Mouse (Mus musculus): ENCODE data around the gene Hesx1. TPM values are rescaled to one million over a fixed set of nuclear protein-coding genes. Genes with fewer than 3 reads are reported as not detected.

The Hesx1 gene
- polyA plus RNA-seq, 1 experiment: not detected

GRCm38 (mm10) chr14:27038783-27039182 is 44.6 kb downstream of the Hesx1 start, which contains the start of gene Il17rd:
Gene Il17rd, plus strand, starts transcription at chr14:27038941.
- Histone ChIP-seq H3K4me1 (ENCODE audit: control insufficient read depth, insufficient read depth, low read length) (no peaks in the 10 kb centered on the region), H3K4me3 (replicated peaks; ENCODE audit: insufficient read depth, low read depth, low read length) (peak within 1 kb of the TSS; percentile 56), H3K27ac (ENCODE audit: insufficient read depth, low read length) (no peak within 1 kb of the TSS), H3K27me3 (ENCODE audit: control insufficient read depth, insufficient read depth, low read length) (peaks cover 3% of the 10 kb centered on the region; the same call in 1 of the 2 replicates)
- WGBS: under 1% methylated on average over 29 of the region's 29 CpGs
- peak; percentile 76 to 80 for DNase-seq
- no peak for TF ChIP-seq POLR2A (IDR thresholded peaks at IDR 0.05; ENCODE audit: borderline replicate concordance, insufficient read depth, low read length)
- no peak for TF ChIP-seq CTCF (IDR thresholded peaks at IDR 0.05; ENCODE audit: borderline replicate concordance, insufficient read depth, low read depth, low read length)

DNA sequence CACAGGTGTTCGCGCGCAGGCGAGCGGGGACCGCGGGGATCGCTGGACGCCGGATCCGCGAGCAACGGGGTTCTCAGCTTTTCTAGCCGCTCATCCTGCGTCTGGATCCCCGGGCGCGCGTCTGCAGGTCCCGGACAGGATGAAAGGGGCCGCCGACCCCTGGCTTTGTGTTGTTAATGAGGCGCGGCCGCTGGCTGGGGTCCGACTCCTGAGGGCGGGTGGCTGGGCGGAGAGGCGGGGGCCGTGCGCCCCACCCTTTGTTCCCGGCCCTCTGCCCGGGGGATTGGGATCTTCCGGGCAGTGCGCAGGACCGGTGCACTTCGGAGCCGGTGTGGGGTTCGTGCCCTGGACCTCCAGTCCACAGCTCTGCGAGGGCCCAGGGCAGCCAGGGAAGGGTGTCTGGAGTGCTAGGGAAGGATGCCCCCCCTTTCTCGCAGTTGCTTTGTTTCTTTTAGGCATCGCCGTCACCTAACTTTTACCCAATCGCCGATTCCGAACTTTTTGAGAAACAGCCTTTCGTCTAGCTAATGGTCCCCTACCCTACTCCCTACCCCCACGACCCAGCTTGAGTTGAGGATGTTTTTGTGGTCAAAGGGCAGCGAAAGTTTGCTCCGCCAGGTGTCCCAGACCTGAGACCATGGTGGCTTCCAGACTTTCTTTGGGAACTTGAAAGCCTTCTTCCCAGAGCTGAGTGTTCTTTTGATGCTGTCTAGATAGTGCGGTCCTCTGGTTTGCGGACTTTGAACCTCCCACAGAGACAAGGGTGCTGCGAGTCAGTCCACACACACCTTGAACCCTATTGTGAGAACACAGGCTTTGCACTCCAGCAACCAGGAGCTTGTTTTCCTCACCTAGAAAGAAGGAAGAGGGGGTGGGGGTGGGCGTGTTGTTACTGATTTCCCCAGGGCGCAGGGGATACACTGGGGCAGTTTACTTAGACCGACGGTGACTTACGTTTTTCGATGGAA is 45.3 kb downstream of the Hesx1 start:
- no peak overlapping the region for H3K27ac ChIP-seq (ENCODE audit: insufficient read depth, low read length)
- no peak for DNase-seq

GRCm38 (mm10) chr14:27040451-27040850 is 46.2 kb downstream of the Hesx1 start:
- no peak overlapping the region for H3K4me3 ChIP-seq (replicated peaks; ENCODE audit: insufficient read depth, low read depth, low read length)

More for the DNA sequence above, 45.3 kb downstream of the Hesx1 start:
- Histone ChIP-seq H3K4me3 (replicated peaks; ENCODE audit: insufficient read depth, low read depth, low read length) (peak overlapping the region; percentile 56), H3K4me1 (ENCODE audit: control insufficient read depth, insufficient read depth, low read length) (no peaks in the 10 kb centered on the region), H3K27me3 (ENCODE audit: control insufficient read depth, insufficient read depth, low read length) (peaks cover 3% of the 10 kb centered on the region; the same call in 1 of the 2 replicates)
- no peak for TF ChIP-seq POLR2A (IDR thresholded peaks at IDR 0.05; ENCODE audit: borderline replicate concordance, insufficient read depth, low read length)
- no peak for TF ChIP-seq CTCF (IDR thresholded peaks at IDR 0.05; ENCODE audit: borderline replicate concordance, insufficient read depth, low read depth, low read length)
- 2% methylated on average over 59 of the region's 59 CpGs for WGBS

GRCm38 (mm10) chr14:27042280-27042983 is 48.2 kb downstream of the Hesx1 start:
- no peaks in the 10 kb centered on the region for H3K4me1 ChIP-seq (ENCODE audit: control insufficient read depth, insufficient read depth, low read length)
- no peak for TF ChIP-seq CTCF (IDR thresholded peaks at IDR 0.05; ENCODE audit: borderline replicate concordance, insufficient read depth, low read depth, low read length)
- no peak for TF ChIP-seq POLR2A (IDR thresholded peaks at IDR 0.05; ENCODE audit: borderline replicate concordance, insufficient read depth, low read length)
- H3K27me3 ChIP-seq (ENCODE audit: control insufficient read depth, insufficient read depth, low read length): peaks cover 3% of the 10 kb centered on the region; the same call in 1 of the 2 replicates
- H3K27ac ChIP-seq (ENCODE audit: insufficient read depth, low read length): no peak overlapping the region
- H3K4me3 ChIP-seq (replicated peaks; ENCODE audit: insufficient read depth, low read depth, low read length): no peak overlapping the region
- no peak for DNase-seq
- 49% methylated on average over 8 of the region's 8 CpGs for WGBS

More at GRCm38 (mm10) chr14:27040451-27040850, 46.2 kb downstream of the Hesx1 start:
- TF ChIP-seq CTCF (IDR thresholded peaks at IDR 0.05; ENCODE audit: borderline replicate concordance, insufficient read depth, low read depth, low read length) (no peak), POLR2A (IDR thresholded peaks at IDR 0.05; ENCODE audit: borderline replicate concordance, insufficient read depth, low read length) (no peak)
- no peak for DNase-seq
- WGBS: 57% methylated on average over 12 of the region's 12 CpGs
- Histone ChIP-seq H3K4me1 (ENCODE audit: control insufficient read depth, insufficient read depth, low read length) (no peaks in the 10 kb centered on the region), H3K27ac (ENCODE audit: insufficient read depth, low read length) (no peak overlapping the region), H3K27me3 (ENCODE audit: control insufficient read depth, insufficient read depth, low read length) (peaks cover 3% of the 10 kb centered on the region; the same call in 1 of the 2 replicates)

DNA sequence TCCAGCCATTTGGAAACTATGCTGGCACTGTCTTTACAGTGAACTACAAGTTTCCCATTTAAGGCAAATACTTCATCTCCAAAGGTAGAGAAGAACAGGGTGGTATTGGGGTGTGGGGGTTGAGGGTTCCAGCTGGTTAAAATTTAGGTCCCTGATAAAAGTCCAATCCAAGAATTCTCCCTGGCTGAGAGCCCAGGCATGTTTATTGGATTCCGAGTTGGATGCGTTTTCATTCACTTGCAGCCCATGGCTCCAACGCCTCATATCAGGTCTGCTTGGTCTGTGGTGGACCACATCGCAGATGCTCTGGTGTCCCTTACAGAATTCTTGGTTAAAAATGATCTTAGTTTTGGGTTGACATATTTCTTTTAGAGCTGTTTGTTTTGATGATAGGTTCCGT is 49.2 kb downstream of the Hesx1 start:
- no peak overlapping the region for H3K27ac ChIP-seq (ENCODE audit: insufficient read depth, low read length)
- peaks cover 3% of the 10 kb centered on the region; the same call in 1 of the 2 replicates for H3K27me3 ChIP-seq (ENCODE audit: control insufficient read depth, insufficient read depth, low read length)
- no peak overlapping the region for H3K4me3 ChIP-seq (replicated peaks; ENCODE audit: insufficient read depth, low read depth, low read length)
- TF ChIP-seq CTCF (IDR thresholded peaks at IDR 0.05; ENCODE audit: borderline replicate concordance, insufficient read depth, low read depth, low read length) (no peak), POLR2A (IDR thresholded peaks at IDR 0.05; ENCODE audit: borderline replicate concordance, insufficient read depth, low read length) (no peak)
- H3K4me1 ChIP-seq (ENCODE audit: control insufficient read depth, insufficient read depth, low read length): no peaks in the 10 kb centered on the region
- no peak for DNase-seq
- WGBS: 35% methylated on average over 5 of the region's 5 CpGs

- WGBS: 19% methylated on average over 11 of the region's 11 CpGs
- Histone ChIP-seq H3K4me1 (ENCODE audit: control insufficient read depth, insufficient read depth, low read length) (no peaks in the 10 kb centered on the region), H3K4me3 (replicated peaks; ENCODE audit: insufficient read depth, low read depth, low read length) (no peak overlapping the region), H3K27ac (ENCODE audit: insufficient read depth, low read length) (no peak overlapping the region), H3K27me3 (ENCODE audit: control insufficient read depth, insufficient read depth, low read length) (no peaks in the 10 kb centered on the region; the same call in 1 of the 2 replicates)
- no peak for TF ChIP-seq CTCF (IDR thresholded peaks at IDR 0.05; ENCODE audit: borderline replicate concordance, insufficient read depth, low read depth, low read length)
- no peak for TF ChIP-seq POLR2A (IDR thresholded peaks at IDR 0.05; ENCODE audit: borderline replicate concordance, insufficient read depth, low read length)
- no peak for DNase-seq
Measured at GRCm38 (mm10) chr14:27044221-27044966, 50.2 kb downstream of the Hesx1 start.

- no peaks in the 10 kb centered on the region; the same call in 1 of the 2 replicates for H3K27me3 ChIP-seq (ENCODE audit: control insufficient read depth, insufficient read depth, low read length)
- no peak overlapping the region for H3K4me3 ChIP-seq (replicated peaks; ENCODE audit: insufficient read depth, low read depth, low read length)
- H3K27ac ChIP-seq (ENCODE audit: insufficient read depth, low read length): no peak overlapping the region
- no peak for DNase-seq
- no peaks in the 10 kb centered on the region for H3K4me1 ChIP-seq (ENCODE audit: control insufficient read depth, insufficient read depth, low read length)
- TF ChIP-seq CTCF (IDR thresholded peaks at IDR 0.05; ENCODE audit: borderline replicate concordance, insufficient read depth, low read depth, low read length) (no peak), POLR2A (IDR thresholded peaks at IDR 0.05; ENCODE audit: borderline replicate concordance, insufficient read depth, low read length) (no peak)
- 45% methylated on average over 2 of the region's 2 CpGs for WGBS
Measured at GRCm38 (mm10) chr14:27044967-27045361, 50.7 kb downstream of the Hesx1 start.
